Mouse (Mus musculus) skeletal muscle tissue, adult 2 months (tissue): ENCODE data around the gene Kit.

Experiments used
- DNase-seq: peaks from one replicate; pipeline ENCODE4 v3.0.0-alpha.2; 2012; ENCODE audit warnings: low read depth, low spot score

Kit gene

GRCm38 (mm10) chr5:75574852-75575566 is at the start of gene Kit:
Kit (plus strand) TSS chr5:75574916.
- DNase-seq = no peak

GRCm38 (mm10) chr5:75536156-75536555 is 38.6 kb upstream of the Kit start:
- no peak for DNase-seq

- no peak for DNase-seq
Measured at GRCm38 (mm10) chr5:75537717-75538116, 37.0 kb upstream of the Kit start.

GRCm38 (mm10) chr5:75538458-75538857 is 36.3 kb upstream of the Kit start:
- DNase-seq = no peak

GRCm38 (mm10) chr5:75539098-75539497 is 35.6 kb upstream of the Kit start:
- no peak for DNase-seq

GRCm38 (mm10) chr5:75543757-75544156 is 31.0 kb upstream of the Kit start:
- no peak for DNase-seq

- DNase-seq = no peak
Measured at GRCm38 (mm10) chr5:75544472-75545264, 30.0 kb upstream of the Kit start.

GRCm38 (mm10) chr5:75545265-75545643 is 29.5 kb upstream of the Kit start:
- DNase-seq = no peak

- DNase-seq = no peak
Measured at GRCm38 (mm10) chr5:75553021-75553420, 21.7 kb upstream of the Kit start.

- DNase-seq = no peak
Measured at GRCm38 (mm10) chr5:75557636-75558035, 17.1 kb upstream of the Kit start.

- no peak for DNase-seq
Measured at GRCm38 (mm10) chr5:75559291-75559690, 15.4 kb upstream of the Kit start.

- no peak for DNase-seq
Measured at GRCm38 (mm10) chr5:75561231-75561630, 13.5 kb upstream of the Kit start.

- no peak for DNase-seq
Measured at GRCm38 (mm10) chr5:75574151-75574851, 415 bp upstream of the Kit start.

- DNase-seq = no peak
Measured at GRCm38 (mm10) chr5:75575567-75576515, 1.1 kb downstream of the Kit start.

GRCm38 (mm10) chr5:75576741-75577140 is 2.0 kb downstream of the Kit start:
- no peak for DNase-seq

- DNase-seq = no peak
Measured at GRCm38 (mm10) chr5:75578141-75578540, 3.4 kb downstream of the Kit start.

GRCm38 (mm10) chr5:75579244-75579643 is 4.5 kb downstream of the Kit start:
- DNase-seq = no peak

GRCm38 (mm10) chr5:75579646-75580268 is 5.0 kb downstream of the Kit start:
- no peak for DNase-seq

- DNase-seq = no peak
Measured at GRCm38 (mm10) chr5:75581926-75582325, 7.2 kb downstream of the Kit start.

GRCm38 (mm10) chr5:75587781-75588180 is 13.1 kb downstream of the Kit start:
- DNase-seq = no peak
